Mouse (Mus musculus) heart, postnatal 0 days (tissue): ENCODE results near the gene Gfra1.

Experiments
- CTCF ChIP-seq: IDR thresholded peaks from 2 replicates; pipeline ENCODE4 v1.5.1; 2016; ENCODE audit warnings: antibody characterized with exemption, control low read depth, low read depth
- EP300 ChIP-seq: IDR thresholded peaks from 2 replicates; pipeline ENCODE4 v1.6.1; 2016; ENCODE audit warnings: antibody characterized with exemption, low read depth

- TF ChIP-seq CTCF (no peak), EP300 (no peak)
Observed at GRCm38 (mm10) chr19:58455061-58455495, 631 bp downstream of the Gfra1 start.
